ENCODE assay signal across 8 mouse cellular contexts in the genomic region with DNA sequence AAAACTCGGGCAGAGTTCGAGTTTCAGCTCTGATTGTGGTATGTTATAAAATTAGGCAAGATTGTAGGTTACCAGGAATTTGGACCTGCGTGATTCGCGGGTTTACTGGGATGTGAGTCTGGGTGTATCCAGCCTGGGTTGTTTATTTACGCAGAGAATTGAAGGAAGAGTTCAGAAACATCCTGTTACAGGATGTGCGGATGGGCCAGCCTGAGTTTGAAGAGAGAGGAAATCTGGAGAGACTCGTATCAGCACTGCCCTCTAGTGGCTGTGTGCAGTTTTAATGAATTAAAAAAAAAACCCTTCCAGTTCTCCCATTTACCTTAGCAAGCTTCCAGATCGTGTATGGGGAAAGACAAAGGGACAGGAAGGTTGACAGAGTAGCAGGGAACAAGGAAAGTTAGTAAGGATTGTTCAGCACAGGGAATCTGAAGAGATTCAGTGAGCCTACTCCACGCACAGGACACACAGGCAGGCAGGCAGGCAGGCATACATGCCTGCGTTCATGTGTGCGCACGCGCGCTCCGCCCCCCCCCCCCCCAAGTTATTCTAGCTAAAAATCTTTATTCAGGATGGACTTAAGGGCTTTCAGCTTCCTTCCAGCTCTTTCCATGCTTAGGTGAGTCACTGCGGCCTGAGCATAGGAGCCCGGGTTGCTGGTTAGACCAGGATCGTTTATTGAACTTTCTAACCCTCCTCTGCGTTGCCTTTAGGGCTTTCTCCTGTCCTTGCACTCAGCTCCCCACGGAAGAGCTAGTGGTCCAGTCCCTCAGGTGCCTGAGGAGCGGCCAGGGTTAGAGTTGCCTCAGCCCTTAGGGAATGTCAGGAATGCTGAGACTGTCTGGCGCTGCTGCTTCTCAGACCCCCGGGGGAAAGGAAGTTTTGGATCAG.
A peak's percentile ranks its signal among the peaks of the same experiment; 100 is the strongest.
DNase-seq lines count a peak whose midpoint lies in the region; ATAC-seq and TF ChIP-seq lines count a peak whose summit lies in the region.

No protein-coding gene starts in this region.

- H3K4me3 ChIP-seq in kidney, adult 2 months (ENCODE audit: insufficient read depth, low read depth, low read length): peak overlapping the region; percentile 61
- H3K4me3 ChIP-seq in liver, embryonic 13.5 days (replicated peaks): peak overlapping the region; percentile 45

- no peaks in the 10 kb centered on the region for H3K27me3 ChIP-seq in kidney, adult 2 months (replicated peaks; ENCODE audit: control insufficient read depth, insufficient read depth, low read length)
- no peaks in the 10 kb centered on the region for H3K27me3 ChIP-seq in liver, embryonic 13.5 days

- peak overlapping the region; percentile 37 for H3K9ac ChIP-seq in liver, embryonic 13.5 days

- peak; percentile 63 for ATAC-seq in liver, embryonic 13.5 days (ENCODE audit: low read depth)

- peaks cover 20% of the 10 kb centered on the region; the same call in 1 of the 2 replicates for H3K4me1 ChIP-seq in kidney, adult 2 months (ENCODE audit: control insufficient read depth, insufficient read depth, low read length)
- H3K4me1 ChIP-seq in liver, embryonic 13.5 days (replicated peaks): peaks cover 30% of the 10 kb centered on the region

- peak; percentile 85 for DNase-seq in ES-CJ7 (ENCODE audit: low read depth, low spot score)
- DNase-seq in adrenal gland, postnatal 14 days: peak; percentile 72
- peak; percentile 81 for DNase-seq in embryo, embryonic 9.5 days (ENCODE audit: extremely low spot score)
- DNase-seq in heart, adult 9 months (ENCODE audit: low spot score in 2 of 2): peak; percentile 79 to 83
- DNase-seq in kidney, adult 2 months: peak; percentile 94
- DNase-seq in liver, embryonic 13.5 days: no peak
- DNase-seq in neural tube, embryonic 10.5 days (ENCODE audit: extremely low spot score, low spot score): peak; percentile 70
- peak; percentile 52 to 62 for DNase-seq in urinary bladder, postnatal 36 days (ENCODE audit: low spot score in 2 of 2)

- H3K9me3 ChIP-seq in liver, embryonic 13.5 days (replicated peaks): no peaks in the 10 kb centered on the region

- peak overlapping the region; percentile 62 for H3K4me2 ChIP-seq in liver, embryonic 13.5 days

- no peak for TF ChIP-seq POLR2A in kidney, adult 2 months (IDR thresholded peaks at IDR 0.05; ENCODE audit: low read depth, low read length)

- 4% methylated on average over 24 of the region's 24 CpGs for WGBS in kidney, adult 2 months
- whole genome bisulfite sequencing in liver, embryonic 13.5 days (ENCODE audit: insufficient replicate concordance): 6% methylated on average over 24 of the region's 24 CpGs

- H3K27ac ChIP-seq in kidney, adult 2 months (ENCODE audit: insufficient read depth, low read depth, low read length): peak overlapping the region; percentile 97
- no peak overlapping the region for H3K27ac ChIP-seq in liver, embryonic 13.5 days

- no peaks in the 10 kb centered on the region for H3K36me3 ChIP-seq in kidney, adult 2 months (ENCODE audit: control insufficient read depth, insufficient read depth, low read length)
- no peaks in the 10 kb centered on the region for H3K36me3 ChIP-seq in liver, embryonic 13.5 days

- peak; percentile 61 for TF ChIP-seq CTCF in kidney, adult 2 months (conservative IDR thresholded peaks at IDR 0.05; ENCODE audit: insufficient read depth, insufficient read length, low read depth, low read length)
